Comparison of ENCODE assay signal across 26 mouse cellular contexts in the genomic region with DNA sequence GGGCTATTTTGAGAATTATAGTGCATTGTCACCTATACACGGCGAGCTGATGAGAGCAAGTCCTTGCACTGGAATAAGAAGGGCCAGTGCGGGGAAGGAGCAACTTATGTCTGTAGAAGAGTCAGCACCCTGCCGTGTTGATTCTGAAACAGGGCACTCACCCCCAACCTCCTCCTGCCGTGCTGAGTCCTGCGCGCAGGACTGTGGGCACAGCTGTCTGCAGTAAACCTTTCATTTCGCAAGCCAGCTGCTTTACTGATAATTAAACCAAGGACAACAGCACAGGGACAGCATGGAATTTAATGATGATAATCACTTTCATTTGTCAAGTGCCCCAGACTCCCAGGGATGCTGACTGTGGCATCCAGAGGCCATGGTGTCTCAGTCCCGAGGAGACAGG. TPM values are rescaled to one million over a fixed set of nuclear protein-coding genes. Genes with fewer than 3 reads are reported as not detected.
DNase-seq lines count a peak whose midpoint lies in the region; ATAC-seq and TF ChIP-seq lines count a peak whose summit lies in the region.
"Had no signal": no experiment of that assay in that cellular context is flagged by ENCODE, and none has a peak within 500 bp of the region (broad histone marks: within the 10 kb centered on the region; RNA-seq: fewer than 3 reads in every experiment).

No protein-coding gene starts in this region.

- peak in 1 of 2 experiments; percentile 15 for DNase-seq in cerebellum, adult 2 months
- no peak for DNase-seq in cerebellum, adult 18-20 months
- no peak for DNase-seq in hindbrain, postnatal 0 days (ENCODE audit: low spot score)
- DNase-seq in embryo, embryonic 10.5 days (ENCODE audit: low spot score) = peak; percentile 22
- peak; percentile 22 for DNase-seq in mesoderm, embryonic 11.5 days (ENCODE audit: low read depth, low spot score)
- no peak for DNase-seq in adrenal gland, postnatal 4 days (ENCODE audit: low spot score in 2 of 2)
- DNase-seq: adrenal gland, adult 2 months; gastrocnemius, adult 2 months; kidney, adult 11 months; kidney, postnatal 14 days; lung, adult 2 months; right cerebral cortex, postnatal 4 days had no signal

- no peaks in the 10 kb centered on the region for H3K27me3 ChIP-seq in cerebellum, adult 2 months (ENCODE audit: control insufficient read depth, insufficient read depth, low read length)
- 0 out of 2 replicates have a peak, but pooled peaks cover 16% of the 10 kb centered on the region for H3K27me3 ChIP-seq in hindbrain, embryonic 12.5 days
- no peaks in the 10 kb centered on the region for H3K27me3 ChIP-seq in hindbrain, postnatal 0 days (ENCODE audit: insufficient read depth, low read length)
- H3K27me3 ChIP-seq: hindbrain, embryonic 15.5 days had no signal

- 73% methylated on average over 9 of the region's 9 CpGs for WGBS in cerebellum, adult 2 months
- WGBS in hindbrain, embryonic 12.5 days = 19% methylated on average over 9 of the region's 9 CpGs
- 31% methylated on average over 9 of the region's 9 CpGs for WGBS in hindbrain, postnatal 0 days

- H3K9ac ChIP-seq in hindbrain, embryonic 12.5 days = no peak overlapping the region
- H3K9ac ChIP-seq in hindbrain, postnatal 0 days (replicated peaks; ENCODE audit: low read length) = no peak overlapping the region
- H3K9ac ChIP-seq: hindbrain, embryonic 15.5 days; limb, embryonic 12.5 days; liver, embryonic 12.5 days had no signal

- H3K9me3 ChIP-seq in hindbrain, embryonic 12.5 days (replicated peaks) = no peaks in the 10 kb centered on the region
- H3K9me3 ChIP-seq in hindbrain, postnatal 0 days (ENCODE audit: low read length) = no peaks in the 10 kb centered on the region
- H3K9me3 ChIP-seq: heart, embryonic 10.5 days; hindbrain, embryonic 15.5 days; limb, embryonic 12.5 days; liver, embryonic 12.5 days; megakaryocyte, embryonic 14.5 days had no signal

- H3K36me3 ChIP-seq in hindbrain, embryonic 12.5 days = no peaks in the 10 kb centered on the region
- no peaks in the 10 kb centered on the region for H3K36me3 ChIP-seq in hindbrain, postnatal 0 days (ENCODE audit: insufficient read depth, low read length)
- H3K36me3 ChIP-seq: heart, embryonic 10.5 days; hindbrain, embryonic 15.5 days; limb, embryonic 12.5 days; liver, embryonic 12.5 days had no signal

- no peak for TF ChIP-seq POLR2A in cerebellum, adult 2 months (IDR thresholded peaks at IDR 0.05; ENCODE audit: borderline replicate concordance, insufficient read depth, low read length)

- H3K4me3 ChIP-seq in cerebellum, adult 2 months (replicated peaks; ENCODE audit: insufficient read depth, low read depth, low read length) = no peak overlapping the region
- H3K4me3 ChIP-seq in hindbrain, embryonic 12.5 days = no peak overlapping the region
- H3K4me3 ChIP-seq in hindbrain, postnatal 0 days (ENCODE audit: low read length) = no peak overlapping the region
- H3K4me3 ChIP-seq: erythroblast, embryonic 14.5 days; gastrocnemius, adult 2 months; heart, embryonic 10.5 days; hindbrain, embryonic 15.5 days; limb, embryonic 12.5 days; liver, embryonic 12.5 days; myocyte had no signal

- peak; percentile 35; the same call in 1 of the 2 replicates for ATAC-seq in hindbrain, embryonic 12.5 days (ENCODE audit: low FRiP score)
- ATAC-seq in hindbrain, postnatal 0 days = no peak
- ATAC-seq in monocyte, adult 5-6 weeks (replicated peaks; ENCODE audit: insufficient number of reproducible peaks, low FRiP score, low TSS enrichment, poor library complexity, severe bottlenecking) = no peak
- ATAC-seq: liver, embryonic 12.5 days had no signal

- peaks cover 30% of the 10 kb centered on the region for H3K4me1 ChIP-seq in cerebellum, adult 2 months (ENCODE audit: control insufficient read depth, insufficient read depth, low read length)
- peaks cover 43% of the 10 kb centered on the region for H3K4me1 ChIP-seq in hindbrain, embryonic 12.5 days
- H3K4me1 ChIP-seq in hindbrain, postnatal 0 days (ENCODE audit: insufficient read depth, low read length) = peaks cover 14% of the 10 kb centered on the region

- peak overlapping the region; percentile 75; the same call in 1 of the 2 replicates for H3K27ac ChIP-seq in cerebellum, adult 2 months (ENCODE audit: insufficient read depth, low read length)
- no peak overlapping the region for H3K27ac ChIP-seq in hindbrain, embryonic 12.5 days
- no peak overlapping the region for H3K27ac ChIP-seq in hindbrain, postnatal 0 days
- H3K27ac ChIP-seq: gastrocnemius, adult 2 months; heart, embryonic 10.5 days; hindbrain, embryonic 15.5 days; limb, embryonic 12.5 days; liver, embryonic 12.5 days; stomach, postnatal 0 days had no signal

- no peak for TF ChIP-seq CTCF in cerebellum, adult 2 months (IDR thresholded peaks at IDR 0.05; ENCODE audit: borderline replicate concordance, insufficient read depth, low read depth, low read length)
- TF ChIP-seq CTCF in hindbrain, postnatal 0 days (IDR thresholded peaks at IDR 0.05; ENCODE audit: low read depth) = no peak

- H3K4me2 ChIP-seq in hindbrain, embryonic 12.5 days (replicated peaks) = no peak overlapping the region
- H3K4me2 ChIP-seq in hindbrain, postnatal 0 days (ENCODE audit: low read depth, low read length) = no peak overlapping the region
- H3K4me2 ChIP-seq: hindbrain, embryonic 15.5 days; limb, embryonic 12.5 days; liver, embryonic 12.5 days had no signal

RNA-seq across cellular contexts. Expression of a gene that starts 1.2 kb away (rescaled TPM):
- not detected in 2 replicates for polyA plus RNA-seq in cerebellum, adult 2 months (2012; rRNA removed)
- polyA plus RNA-seq in hindbrain, embryonic 12.5 days (2016; fragmentation: Nextera tagmentation; extraction: Ambion mirVana) = not detected in 2 replicates
- total RNA-seq in hindbrain, postnatal 0 days (2014; rRNA removed) = not detected in 2 replicates
- polyA plus RNA-seq in hindbrain, postnatal 0 days (2015; fragmentation: Nextera tagmentation; extraction: Ambion mirVana) = not detected in 2 replicates
- total RNA-seq in adrenal gland, postnatal 4 days (2021) = not detected
- not detected in 3 replicates for total RNA-seq in monocyte, adult 5-6 weeks (2017)
- total RNA-seq: adrenal gland, adult 2 months; gastrocnemius, adult 2 months; left cerebral cortex, adult 18-20 months had no signal
- polyA plus RNA-seq: adrenal gland, adult 2 months; embryonic facial prominence, embryonic 11.5 days; erythroblast, embryonic 14.5 days; gonadal fat pad, adult 2 months; heart, embryonic 10.5 days; heart, postnatal 0 days; hindbrain, embryonic 15.5 days; limb, embryonic 12.5 days; liver, embryonic 12.5 days; lung, adult 2 months; myocyte; stomach, postnatal 0 days had no signal

RNA-seq across cellular contexts. Expression of a gene that starts 14.2 kb away (rescaled TPM):
- 43.8 and 45.9 TPM in 2 replicates for polyA plus RNA-seq in cerebellum, adult 2 months (2012; rRNA removed)
- polyA plus RNA-seq in hindbrain, embryonic 12.5 days (2016; fragmentation: Nextera tagmentation; extraction: Ambion mirVana) = 174 and 175 TPM in 2 replicates
- 22.6 and 26.5 TPM in 2 replicates for total RNA-seq in hindbrain, postnatal 0 days (2014; rRNA removed)
- 119 and 127 TPM in 2 replicates for polyA plus RNA-seq in hindbrain, postnatal 0 days (2015; fragmentation: Nextera tagmentation; extraction: Ambion mirVana)
- total RNA-seq in adrenal gland, postnatal 4 days (2021) = 10 to 100 TPM; 51.4 to 54.5 TPM
- 41.2 to 67.4 TPM (median 61.4 TPM) in 3 replicates for total RNA-seq in monocyte, adult 5-6 weeks (2017)

RNA-seq across cellular contexts. Expression of a gene that starts 34.8 kb away (rescaled TPM):
- polyA plus RNA-seq in cerebellum, adult 2 months (2012; rRNA removed) = 113 and 123 TPM in 2 replicates
- polyA plus RNA-seq in hindbrain, embryonic 12.5 days (2016; fragmentation: Nextera tagmentation; extraction: Ambion mirVana) = 82.2 and 83.7 TPM in 2 replicates
- 30.4 and 32.4 TPM in 2 replicates for total RNA-seq in hindbrain, postnatal 0 days (2014; rRNA removed)
- polyA plus RNA-seq in hindbrain, postnatal 0 days (2015; fragmentation: Nextera tagmentation; extraction: Ambion mirVana) = 115 and 131 TPM in 2 replicates
- total RNA-seq in adrenal gland, postnatal 4 days (2021) = 10 to 100 TPM; 78.5 to 82.0 TPM
- 102 to 127 TPM (median 106 TPM) in 3 replicates for total RNA-seq in monocyte, adult 5-6 weeks (2017)

Comparison
In these comparisons a context has a peak if more than half of its experiments do, and no peak if none do; other contexts are left out.
1. DNase-seq: peak in embryo, embryonic 10.5 days (single experiment) and mesoderm, embryonic 11.5 days (single experiment); none in cerebellum, adult 18-20 months (0 of 2), hindbrain, postnatal 0 days (single experiment) and adrenal gland, postnatal 4 days (0 of 2).